Mouse (Mus musculus) megakaryocyte, embryonic 14.5 days (primary cell): ENCODE measurements around the gene Trpc5os.

Experiments used
- FLI1 ChIP-seq: IDR thresholded peaks from 2 replicates; pipeline ENCODE4 v1.6.1; 2012; ENCODE audit warnings: low read length, inconsistent platforms, mixed read lengths
- GATA1 ChIP-seq: IDR thresholded peaks from 3 replicates; pipeline ENCODE4 v1.6.1; 2012; ENCODE audit warnings: mixed read lengths, low read length, inconsistent platforms, borderline replicate concordance

DNA sequence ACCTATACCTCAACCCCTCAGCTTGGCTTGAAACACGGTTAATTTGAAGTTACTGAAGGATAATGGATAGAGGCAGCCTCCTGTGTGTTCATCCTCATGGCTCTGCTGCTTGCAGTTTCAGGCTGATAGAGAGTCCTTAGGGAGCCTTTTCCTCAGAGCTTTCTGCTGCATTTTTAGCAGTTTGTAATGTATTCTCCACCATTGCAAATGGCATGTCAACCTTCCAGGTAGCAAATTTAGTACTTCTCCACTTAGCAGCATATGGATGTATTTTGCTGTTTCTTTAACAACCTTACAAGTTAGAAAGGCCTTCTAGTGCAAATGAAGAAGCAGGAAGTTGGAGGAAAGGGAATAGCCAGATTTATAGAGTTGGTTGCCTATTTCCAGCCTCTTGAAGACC is 36.1 kb upstream of the Trpc5os start:
- TF ChIP-seq GATA1 (no peak), FLI1 (no peak)
